Mouse (Mus musculus): ENCODE measurements around the gene Arid2. TPM values are rescaled to one million over a fixed set of nuclear protein-coding genes. Genes with fewer than 3 reads are reported as not detected.

Gene Arid2
- 21.8 and 30.4 TPM in 2 replicates for polyA plus RNA-seq (2012)

DNA sequence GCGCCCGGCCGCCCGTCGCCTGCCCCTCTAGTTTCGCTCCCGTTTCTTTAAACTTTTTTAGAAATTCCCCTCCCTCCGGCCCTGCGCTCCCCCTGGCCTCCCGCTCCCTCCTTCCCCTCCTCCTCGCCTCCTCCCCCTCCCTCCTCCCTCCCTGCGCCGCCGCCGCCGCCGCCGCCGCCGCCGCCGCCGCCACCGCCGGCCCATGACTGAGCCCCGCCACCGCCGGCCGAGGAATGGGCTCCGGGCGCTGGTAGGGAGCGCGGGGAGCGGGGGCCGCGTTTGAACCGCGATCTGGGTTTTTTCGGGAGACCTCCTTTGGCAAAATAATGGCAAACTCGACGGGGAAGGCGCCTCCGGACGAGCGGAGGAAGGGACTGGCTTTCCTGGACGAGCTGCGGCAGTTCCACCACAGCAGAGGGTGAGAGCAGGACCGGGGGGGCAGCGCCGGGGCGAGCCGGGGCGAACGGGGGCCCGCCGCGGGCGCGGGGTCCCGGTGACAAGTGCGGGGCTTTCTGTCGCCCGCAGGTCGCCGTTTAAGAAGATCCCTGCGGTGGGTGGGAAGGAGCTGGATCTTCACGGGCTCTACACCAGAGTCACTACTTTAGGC lies at the start of gene Arid2:
Gene Arid2 (plus strand): TSS at position 150 of the 607 bp plus-strand sequence.
- TF ChIP-seq GATA1 (IDR thresholded peaks at IDR 0.05; ENCODE audit: low read length) = no peak

DNA sequence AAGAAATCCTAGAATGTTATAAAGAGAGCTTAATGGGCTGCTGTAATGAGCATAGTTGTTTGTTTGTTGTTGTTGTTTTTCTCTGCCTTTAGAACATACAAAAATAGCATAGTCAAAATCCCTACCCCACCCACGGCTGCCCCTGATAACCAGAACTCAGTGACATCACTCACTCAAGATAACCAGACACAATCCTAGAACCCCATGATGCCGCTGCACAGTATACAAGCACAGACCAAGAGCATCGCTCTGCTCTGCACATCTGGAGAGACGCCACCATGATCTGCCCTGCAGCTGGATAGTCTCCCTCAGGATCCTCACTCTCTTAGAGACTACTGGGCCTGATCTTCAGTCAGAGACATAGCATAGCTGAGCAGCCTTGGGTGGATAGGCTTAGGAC lies 49.2 kb upstream of the Arid2 start:
- TF ChIP-seq GATA1 (IDR thresholded peaks at IDR 0.05; ENCODE audit: low read length) = no peak

DNA sequence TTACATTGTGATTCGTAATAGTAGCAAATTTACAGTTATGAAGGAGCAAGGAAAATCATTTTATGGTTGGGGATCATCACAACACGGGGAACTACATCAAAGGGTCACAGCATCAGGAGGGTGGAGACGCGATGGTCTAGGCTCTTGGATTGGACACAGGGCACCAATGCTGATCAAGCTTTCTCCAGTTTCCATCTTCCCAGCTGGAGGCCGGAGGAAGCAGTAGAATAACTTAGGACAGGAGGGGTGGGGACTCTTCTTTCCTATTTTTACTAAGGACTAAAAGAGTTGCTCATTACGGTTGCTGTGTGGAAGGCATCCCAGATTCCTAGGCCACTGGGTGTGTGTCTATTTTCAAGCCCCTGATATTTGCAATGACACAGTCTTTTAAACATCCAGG lies 43.1 kb upstream of the Arid2 start:
- no peak for TF ChIP-seq GATA1 (IDR thresholded peaks at IDR 0.05; ENCODE audit: low read length)

DNA sequence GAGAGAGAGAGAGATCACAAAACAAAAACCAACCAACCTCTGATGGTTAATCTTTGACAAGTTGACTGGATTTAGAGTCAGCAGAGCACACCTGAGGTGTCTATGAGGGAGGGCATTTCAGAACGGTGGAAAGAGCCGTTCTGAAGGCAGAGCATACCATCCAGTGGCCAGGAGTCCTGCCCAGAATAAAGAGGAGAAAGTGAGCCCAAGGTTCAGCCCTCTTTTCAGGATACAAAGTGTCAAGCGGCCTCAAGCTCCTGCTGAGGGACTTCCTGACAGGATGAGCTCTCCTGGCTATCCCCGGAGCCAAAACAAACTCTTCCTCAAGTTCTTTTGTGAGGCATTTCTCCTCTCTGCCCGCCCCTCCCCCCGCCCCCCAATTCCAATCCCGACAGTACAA lies 33.5 kb upstream of the Arid2 start:
- no peak for TF ChIP-seq GATA1 (IDR thresholded peaks at IDR 0.05; ENCODE audit: low read length)

DNA sequence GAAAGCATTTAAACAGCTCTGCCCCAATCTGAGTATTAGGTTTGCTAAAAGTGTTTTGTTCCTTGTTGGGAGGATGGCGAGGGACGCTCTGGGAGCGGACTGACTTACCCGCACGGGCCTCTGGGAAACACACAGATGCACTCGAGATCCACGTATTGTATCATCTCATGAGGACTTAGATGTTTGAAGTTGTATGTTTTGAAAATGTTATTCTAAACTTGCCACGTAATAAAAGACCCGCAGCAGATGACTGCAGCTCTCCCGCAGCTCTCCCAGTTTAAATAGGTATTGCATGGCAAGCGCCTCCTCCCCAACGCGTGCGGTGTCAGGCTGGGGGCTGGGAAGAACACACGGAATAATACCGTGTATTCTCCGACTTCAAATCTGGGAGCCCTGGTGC lies 33.0 kb upstream of the Arid2 start:
- TF ChIP-seq GATA1 (IDR thresholded peaks at IDR 0.05; ENCODE audit: low read length) = no peak

DNA sequence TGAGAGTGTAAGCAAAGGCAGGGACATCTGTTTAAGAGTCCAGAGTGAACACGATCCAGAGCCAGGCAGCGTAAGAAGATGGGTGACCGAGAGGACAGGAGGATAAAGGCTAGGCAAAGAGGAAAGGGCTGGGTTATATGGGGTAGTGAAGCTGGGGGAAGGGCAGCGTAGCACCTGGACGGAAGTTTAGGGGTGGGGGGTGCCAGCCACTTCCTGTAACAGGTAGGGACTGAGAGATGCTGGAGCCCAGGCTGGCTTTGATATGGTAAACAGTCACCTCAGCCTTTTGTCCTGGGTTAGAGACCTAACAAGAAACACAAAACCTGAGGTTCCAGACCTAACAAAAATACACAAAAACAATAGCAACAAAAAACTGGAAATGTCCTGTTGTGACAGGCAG lies 29.5 kb upstream of the Arid2 start:
- no peak for TF ChIP-seq GATA1 (IDR thresholded peaks at IDR 0.05; ENCODE audit: low read length)

DNA sequence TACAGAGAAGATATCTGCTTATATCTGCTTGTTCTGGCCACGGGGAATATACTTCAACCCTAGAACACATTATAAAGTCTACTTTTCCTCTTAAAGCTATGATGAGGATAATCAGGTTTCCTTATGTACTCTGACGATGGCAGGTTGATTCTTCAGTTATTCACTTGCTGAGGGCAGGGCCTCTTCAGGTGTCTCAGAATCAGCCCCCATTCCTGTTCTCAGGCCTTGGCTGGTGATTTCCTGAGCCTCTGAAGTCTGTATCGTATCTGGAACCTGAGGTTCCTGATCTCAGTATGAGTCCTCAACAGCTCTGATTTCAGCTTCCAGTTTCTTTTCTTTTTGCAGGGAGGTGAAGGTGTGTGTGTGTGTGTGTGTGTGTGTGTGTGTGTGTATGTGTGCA lies 22.7 kb upstream of the Arid2 start:
- TF ChIP-seq GATA1 (IDR thresholded peaks at IDR 0.05; ENCODE audit: low read length) = no peak

DNA sequence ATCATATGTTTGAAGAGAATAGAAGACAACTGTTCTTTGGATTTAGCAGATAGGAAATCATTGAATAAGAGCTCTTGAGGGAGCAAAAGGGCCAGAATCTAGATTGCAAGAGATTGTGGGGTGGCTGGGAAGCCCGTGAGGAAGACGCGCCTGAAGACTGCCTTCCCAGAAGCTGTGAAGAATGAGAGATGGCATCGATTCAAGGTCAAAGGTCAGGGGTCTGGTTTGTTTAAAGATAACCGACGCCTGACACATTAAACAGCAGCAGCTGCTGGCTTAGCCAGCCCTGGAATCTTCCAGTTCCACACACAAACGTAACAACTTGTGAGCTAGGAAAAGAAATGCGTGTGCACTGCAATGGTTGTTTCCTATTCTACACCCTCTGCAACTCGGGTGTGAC lies 19.4 kb upstream of the Arid2 start:
- TF ChIP-seq GATA1 (IDR thresholded peaks at IDR 0.05; ENCODE audit: low read length) = no peak

DNA sequence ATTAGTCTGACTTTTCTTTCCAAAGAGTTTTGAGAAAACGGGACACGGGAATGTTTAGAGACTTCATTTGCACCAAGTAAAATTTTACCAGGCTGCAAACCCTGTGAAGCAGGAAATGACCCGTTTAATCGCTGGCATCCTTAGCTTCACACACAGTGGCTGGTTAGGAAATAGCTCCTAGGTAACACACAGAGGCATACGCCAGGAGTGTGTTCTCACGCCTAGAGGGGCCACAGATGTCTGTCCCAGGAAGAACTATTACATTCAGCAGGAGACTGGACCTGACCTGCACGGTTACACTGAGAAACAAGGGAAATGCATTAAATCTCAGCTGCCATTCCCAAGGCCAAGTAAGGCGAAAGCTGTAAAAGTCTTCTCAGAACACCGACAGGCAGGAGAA lies 18.7 kb upstream of the Arid2 start:
- TF ChIP-seq GATA1 (IDR thresholded peaks at IDR 0.05; ENCODE audit: low read length) = no peak

DNA sequence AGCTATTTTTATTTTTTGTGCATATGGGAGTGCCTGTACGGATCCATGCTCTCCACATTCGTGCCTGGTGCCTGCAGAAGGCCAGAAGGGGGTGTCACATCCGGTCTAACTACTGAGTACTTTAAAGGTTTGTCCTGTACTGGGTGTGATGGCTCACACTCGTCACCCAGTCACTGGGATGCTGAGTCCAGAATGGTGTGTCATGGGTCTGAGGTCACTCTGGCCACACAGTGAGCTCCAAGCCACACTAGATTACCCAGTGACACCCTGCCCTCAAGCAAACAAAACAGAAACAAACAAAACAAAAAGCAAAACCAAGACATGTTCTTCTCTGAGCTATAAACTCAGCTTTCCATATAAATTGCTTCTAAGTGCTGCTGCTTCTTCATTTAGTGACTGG lies 17.9 kb upstream of the Arid2 start:
- TF ChIP-seq GATA1 (IDR thresholded peaks at IDR 0.05; ENCODE audit: low read length) = no peak

DNA sequence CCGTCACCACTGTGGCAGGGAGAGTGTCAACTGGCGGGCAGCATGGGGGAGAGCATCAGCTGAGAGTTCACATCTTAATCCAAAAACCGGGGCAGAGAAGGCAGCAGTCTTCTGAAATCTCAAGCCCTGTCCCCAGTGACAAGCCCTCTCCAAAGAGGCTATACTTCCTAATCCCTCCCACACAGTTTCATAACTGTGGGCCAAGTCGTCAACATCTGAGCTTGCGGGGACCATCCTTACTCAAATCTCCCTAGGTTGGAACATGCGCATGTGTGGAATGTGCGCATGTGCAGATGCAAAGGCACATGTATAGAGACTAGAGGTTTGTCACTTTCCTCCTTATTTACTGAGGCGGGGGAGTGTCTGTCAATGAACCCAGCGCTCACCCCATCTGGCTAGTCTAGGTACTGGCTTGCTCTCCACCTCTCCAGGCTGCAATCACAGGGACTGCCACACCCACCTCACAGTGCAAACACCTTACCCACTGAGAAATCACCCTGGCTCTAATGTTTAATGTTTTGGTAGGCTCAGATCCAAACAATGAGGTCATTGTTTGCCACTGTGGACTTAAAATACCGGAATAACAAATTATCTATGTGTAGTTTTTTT lies 16.9 kb upstream of the Arid2 start:
- no peak for TF ChIP-seq GATA1 (IDR thresholded peaks at IDR 0.05; ENCODE audit: low read length)

DNA sequence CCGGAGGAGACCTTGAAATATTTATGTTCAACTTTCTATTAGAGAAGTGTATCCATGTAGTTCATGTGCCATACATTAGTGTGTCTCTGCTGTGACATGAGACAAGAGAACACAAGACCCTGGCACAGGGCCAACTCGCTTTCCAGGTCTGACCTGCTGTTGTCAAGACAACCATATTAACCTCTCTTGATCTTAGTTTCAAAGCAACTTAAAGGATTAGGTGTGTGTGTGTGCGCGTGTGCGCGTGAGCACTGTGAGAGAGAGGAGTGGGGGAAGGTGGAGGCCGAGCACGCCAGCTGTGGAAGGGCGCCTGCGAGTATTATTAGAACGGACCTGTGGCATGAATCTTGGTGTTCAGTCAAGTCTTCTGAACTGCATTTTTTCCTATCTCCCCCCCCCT lies 15.0 kb upstream of the Arid2 start:
- no peak for TF ChIP-seq GATA1 (IDR thresholded peaks at IDR 0.05; ENCODE audit: low read length)

DNA sequence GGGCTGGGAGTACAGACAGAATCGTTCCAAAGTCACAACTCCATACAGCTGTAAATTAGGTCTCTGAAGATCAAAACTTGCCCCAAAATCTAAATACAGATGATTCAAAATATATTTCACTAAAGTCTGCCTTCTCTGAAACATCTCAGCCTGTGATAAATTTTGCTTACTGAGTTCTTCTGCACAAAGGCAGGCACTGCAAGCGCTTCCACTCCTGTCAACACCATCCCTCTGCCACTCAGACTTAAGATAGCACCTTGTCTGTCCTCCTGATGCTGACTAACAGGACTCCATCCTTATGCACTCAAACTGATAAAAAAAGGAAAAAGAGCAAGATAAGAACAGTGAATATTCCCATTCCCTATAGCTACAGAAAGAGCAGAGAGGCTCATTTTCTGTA lies 13.0 kb upstream of the Arid2 start:
- no peak for TF ChIP-seq GATA1 (IDR thresholded peaks at IDR 0.05; ENCODE audit: low read length)

DNA sequence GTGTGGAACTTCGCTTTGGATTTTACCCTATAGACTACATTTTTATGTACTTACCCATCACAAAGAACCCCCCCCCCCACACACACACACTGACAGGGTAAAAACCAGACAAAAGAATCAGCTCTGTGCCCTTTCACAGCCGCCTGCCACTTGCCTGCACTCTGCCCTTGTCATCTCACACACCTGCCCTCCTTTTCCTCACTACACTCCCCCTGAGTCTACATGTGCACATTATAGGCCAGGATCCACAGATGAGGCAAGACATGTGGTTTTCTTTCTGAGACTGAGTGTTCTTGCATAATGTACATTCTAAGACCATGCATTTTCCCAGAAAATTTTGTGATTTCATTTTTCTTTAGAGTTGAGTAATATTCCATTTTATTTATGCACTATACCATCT lies 12.1 kb upstream of the Arid2 start:
- TF ChIP-seq GATA1 (IDR thresholded peaks at IDR 0.05; ENCODE audit: low read length) = no peak

DNA sequence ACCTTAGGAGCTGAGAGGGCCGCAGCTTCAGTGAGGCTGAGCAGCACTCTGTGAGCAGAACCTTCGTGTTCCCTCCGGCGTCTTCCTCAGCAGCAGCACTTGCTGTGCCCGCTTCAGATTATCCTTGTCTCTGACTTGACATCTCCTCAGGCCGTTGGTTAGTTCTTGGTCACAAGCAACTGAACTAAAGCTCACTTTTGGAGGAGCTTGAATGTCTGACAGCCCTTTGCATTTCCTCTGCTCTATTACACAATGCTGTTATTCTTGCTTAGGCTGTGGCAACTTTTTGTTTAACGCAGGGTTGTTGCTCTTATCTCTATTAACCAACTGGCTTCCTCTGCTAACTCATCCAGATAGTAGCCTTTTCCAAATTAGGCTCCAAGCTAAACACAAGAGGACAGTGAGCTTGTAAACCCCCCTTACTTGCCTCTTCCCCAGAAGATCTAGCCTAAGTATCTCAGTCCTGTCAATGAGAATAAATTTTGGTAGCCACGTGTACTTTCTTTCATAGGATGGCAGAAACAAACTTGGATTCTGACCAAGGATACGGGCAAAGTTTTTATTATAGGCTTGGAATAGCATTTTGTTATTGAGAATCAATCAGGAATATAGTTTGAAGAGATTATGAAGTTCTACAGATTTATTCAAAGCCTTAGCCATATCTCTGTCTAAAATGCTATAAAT lies 11.4 kb upstream of the Arid2 start:
- TF ChIP-seq GATA1 (IDR thresholded peaks at IDR 0.05; ENCODE audit: low read length) = peak; percentile 61

DNA sequence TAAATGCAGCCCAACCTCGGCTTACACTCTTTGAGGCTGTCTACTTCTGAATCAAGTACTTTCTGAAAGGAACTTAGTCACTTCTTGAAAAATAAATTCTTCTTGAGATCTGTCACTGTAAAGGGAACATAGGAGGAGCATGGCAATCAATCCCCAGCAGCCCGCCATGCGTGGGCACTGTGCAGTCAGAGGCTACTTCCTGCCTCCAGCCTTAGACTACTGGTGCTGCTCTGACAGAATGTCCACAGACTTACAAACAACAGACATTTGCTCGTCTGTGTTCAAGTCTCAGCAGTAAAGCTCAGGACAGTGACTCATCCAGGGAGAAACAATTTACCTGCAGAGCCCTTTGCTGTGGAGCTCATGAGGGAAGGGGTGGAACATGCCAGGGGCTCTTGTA lies 10.3 kb upstream of the Arid2 start:
- TF ChIP-seq GATA1 (IDR thresholded peaks at IDR 0.05; ENCODE audit: low read length) = no peak

DNA sequence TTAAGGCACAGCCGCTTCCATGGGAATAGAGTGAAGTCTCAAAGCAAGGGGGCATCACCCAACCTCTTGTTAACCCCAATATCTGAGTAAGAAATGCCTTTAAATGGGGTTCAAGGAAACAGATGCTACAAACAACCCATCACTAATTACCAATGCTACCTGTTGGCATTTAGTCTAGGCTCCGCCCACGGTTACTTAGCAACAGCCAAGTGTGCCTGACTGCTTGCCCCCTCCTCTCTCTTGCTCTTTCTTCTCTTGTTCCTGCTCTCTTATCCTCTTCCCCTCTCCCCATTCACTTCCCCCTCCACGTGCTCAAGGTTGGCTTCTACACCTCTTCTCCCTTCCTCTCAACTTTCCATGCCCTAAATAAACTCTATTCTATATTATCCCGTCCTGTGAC lies 6.1 kb upstream of the Arid2 start:
- no peak for TF ChIP-seq GATA1 (IDR thresholded peaks at IDR 0.05; ENCODE audit: low read length)

Data from G1E-ER4 (cell line).